Mouse (Mus musculus) left cerebral cortex, postnatal 4 days (tissue): ENCODE data around the gene Fam184a. TPM values are rescaled to one million over a fixed set of nuclear protein-coding genes. Genes with fewer than 3 reads are reported as not detected.
"Not testable (repeated sequence)": the region's sequence is repeated elsewhere in the genome, so short reads cannot be mapped to it uniquely, and the experiment has no call there.

Experiments used
- DNase-seq: peaks from one replicate; pipeline ENCODE4 v3.0.0-alpha.2; 2022
- intact Hi-C: fragments of 180-260 bp; cut with DNase I; formaldehyde crosslinking; loops from one replicate; pipeline ENCODE4 v1.15.1; 2025
- total RNA-seq, 2 experiments: library from RNA; stranded (reverse); gene quantifications; 2 replicates each; pipeline ENCODE4 v1.2.3; 2021

Gene Fam184a
- total RNA-seq, 2 experiments from 2014 or later = 28.8 to 29.6 TPM

DNA sequence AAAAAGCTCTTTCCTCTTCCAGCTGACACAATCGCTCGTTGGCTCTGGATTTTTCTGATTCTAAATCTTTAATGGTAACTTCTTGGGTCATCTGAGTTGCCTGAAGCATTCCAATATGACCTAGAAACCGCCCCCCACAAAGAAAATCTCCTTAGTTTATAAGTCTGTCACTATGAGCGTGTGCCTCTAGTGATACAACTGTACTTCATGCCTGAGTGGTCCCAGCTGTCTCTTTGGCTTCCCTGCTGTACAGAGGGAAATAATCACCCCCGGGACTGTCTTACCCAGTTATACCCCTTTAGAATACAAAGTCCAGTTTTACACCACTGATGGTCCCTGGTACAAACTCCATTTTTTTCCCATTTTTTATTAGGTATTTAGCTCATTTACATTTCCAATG lies 56.2 kb downstream of the Fam184a start:
- intact Hi-C loops = no loop called here

DNA sequence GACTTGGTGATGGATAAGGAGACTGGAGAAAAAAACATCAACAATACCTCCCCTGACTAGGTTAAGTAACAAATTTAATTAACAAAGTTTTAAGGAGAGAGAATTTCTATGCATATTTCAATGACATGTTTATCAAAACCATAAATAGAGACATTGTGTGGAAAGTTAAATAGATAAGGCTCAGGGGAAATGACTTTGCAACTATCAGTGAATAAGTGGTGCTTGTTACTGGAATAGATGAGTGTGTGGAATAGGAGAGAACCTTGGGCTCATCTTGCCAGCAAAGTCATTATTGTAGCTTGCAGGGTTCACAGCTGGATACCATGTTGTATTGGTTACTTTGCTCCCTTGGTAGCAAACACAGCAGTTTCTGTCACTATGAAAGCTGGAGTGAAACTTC lies 59.7 kb downstream of the Fam184a start:
- no peak for DNase-seq
- intact Hi-C loops = no loop called here

More for the DNA sequence above, 56.2 kb downstream of the Fam184a start:
- DNase-seq = no peak

DNA sequence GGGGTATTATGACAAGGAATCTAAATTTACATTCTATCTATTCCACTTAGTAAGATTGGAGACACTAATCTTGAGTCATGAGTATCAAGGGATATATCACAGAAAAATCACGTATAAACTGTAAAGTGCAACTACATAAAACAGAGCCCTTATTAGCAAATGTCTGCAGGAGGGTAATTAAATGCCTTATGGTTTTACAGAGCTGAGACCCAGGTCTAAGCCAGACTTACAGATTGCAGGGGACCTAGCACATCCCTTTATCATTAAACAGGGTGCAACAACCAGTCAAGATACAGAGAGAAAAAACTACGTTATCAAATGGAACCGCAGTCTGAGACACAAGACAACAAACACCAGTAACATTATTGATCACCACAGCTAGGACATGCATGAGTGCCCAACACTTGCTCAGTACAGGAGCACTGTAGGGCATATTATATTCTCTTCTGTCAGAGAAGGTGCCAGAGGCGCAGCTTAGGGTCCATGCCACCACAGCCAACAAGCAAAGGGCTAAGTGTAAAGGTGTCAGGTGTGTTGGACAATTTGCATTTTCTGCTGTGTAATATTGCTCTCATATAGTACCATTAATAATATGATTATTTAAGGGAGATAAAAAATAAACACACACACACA lies 61.9 kb downstream of the Fam184a start:
- intact Hi-C loops = no loop called here
- DNase-seq = no peak

DNA sequence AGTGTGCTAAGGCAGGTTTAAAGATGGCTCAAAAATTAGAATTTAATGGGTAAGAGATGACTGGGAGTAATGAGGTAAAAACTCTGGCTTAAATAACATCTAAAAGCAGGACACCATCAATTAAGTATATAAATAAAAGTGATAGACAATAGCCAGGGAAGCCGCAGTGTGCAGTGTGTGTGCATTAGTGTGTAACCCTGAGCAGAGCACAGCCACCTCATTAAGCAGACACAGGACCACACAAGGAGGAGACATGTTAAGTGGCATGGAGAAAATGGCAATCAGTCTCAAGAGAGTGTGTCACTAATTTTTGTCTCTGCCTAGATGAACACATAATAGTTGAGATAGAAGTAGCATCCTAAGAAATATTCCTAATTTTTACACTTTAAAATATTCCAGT lies 62.4 kb downstream of the Fam184a start:
- DNase-seq = no peak
- intact Hi-C loops = no loop called here

DNA sequence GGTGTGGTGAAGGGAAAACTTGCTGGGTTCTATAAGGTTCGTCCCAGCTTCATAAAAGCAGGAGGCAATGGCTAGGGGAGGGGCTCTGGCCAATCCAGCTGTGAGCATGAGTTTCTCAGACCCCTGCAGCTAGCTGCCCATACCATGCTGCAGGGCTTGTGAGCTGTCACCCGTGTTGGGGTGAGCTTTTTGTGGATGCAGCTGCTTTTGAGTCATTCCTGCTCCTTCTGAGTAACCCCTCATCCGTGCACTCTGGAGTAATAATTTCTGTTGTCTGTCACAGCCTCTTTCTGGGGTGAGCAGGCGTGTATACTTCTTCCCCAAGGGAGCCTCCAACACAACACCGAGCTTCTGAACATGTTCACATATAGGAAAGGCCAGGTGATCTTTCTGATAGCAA lies 63.0 kb downstream of the Fam184a start:
- intact Hi-C loops = no loop called here
- DNase-seq = no peak

DNA sequence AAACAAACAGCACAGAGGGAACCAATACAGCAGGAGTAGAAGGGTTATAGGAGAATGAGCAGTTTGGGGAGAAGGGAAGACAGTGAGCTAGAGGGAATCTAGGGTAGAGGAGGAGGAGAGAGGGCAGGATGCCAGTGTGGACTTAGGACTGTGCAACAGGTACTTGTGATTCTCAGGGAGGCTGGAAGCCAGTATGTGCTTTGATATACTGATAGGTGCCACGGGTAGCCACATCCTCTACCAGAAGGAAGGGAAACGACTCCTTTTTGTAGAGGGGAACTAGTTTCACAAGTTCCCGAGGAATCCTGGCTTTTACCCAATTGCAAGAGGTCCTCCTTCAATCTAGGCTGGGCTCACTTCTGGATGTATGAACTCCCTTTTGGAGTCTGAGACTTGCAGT lies 65.1 kb downstream of the Fam184a start:
- intact Hi-C loops = no loop called here
- no peak for DNase-seq

DNA sequence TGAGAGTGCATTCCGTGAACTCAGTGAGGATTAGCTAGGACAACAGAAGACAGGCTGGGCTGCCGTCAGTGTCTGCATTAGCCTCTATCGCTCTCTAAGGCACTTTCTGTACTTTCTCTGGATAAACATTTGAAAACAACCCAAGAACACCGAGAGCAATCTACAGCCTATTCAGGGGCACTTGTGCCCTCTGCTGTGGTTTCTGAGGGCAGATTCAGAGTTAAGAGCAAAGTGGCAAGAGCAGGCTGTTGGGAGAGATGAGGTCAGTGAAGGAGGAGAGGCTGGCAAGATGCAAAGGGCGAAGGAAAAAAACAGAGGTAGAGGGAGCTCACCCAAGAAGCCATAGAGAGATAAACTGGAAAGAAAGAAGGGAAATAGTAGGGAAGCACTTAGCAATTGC lies 67.7 kb downstream of the Fam184a start:
- intact Hi-C loops = no loop called here
- no peak for DNase-seq

DNA sequence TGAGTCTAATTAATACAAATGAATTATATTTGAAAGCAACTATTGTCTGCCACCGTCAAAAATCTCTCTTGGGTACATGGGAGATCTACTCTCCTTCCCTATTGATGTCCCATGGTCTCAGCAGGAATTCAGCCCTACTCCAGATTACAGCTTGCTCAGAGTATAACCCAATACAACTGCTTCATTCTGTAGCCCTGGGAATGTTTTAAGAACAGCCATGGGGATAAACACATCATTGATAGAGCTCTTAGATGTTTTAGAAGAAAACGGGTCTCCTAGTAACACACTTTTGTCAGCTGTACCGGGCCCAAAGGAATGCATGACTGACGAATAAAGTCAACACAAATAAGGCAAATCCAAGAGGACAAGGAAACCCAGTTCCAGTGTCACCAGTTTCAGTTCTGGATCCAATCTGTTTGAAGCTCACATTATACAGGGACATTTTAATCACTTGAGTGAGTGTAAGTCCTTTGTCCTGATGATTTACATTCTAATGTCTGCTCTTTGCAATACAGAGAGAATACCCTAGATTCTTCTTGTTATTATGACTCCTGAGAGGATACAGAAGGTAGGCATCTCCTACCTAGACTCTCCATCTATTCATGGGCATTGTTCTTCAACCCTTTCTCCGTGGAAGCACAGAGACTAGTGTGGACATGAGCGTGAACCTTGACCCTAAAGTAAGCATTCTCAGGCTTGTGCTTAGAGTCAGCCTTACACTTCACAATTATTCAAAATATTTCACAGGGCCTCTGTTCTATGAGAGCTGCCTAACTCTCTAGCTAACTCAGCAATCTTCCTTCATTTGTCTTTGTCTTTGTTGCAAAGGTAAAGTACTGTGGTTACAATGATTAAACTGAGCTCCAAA lies 71.0 kb downstream of the Fam184a start:
- intact Hi-C loops = no loop called here
- DNase-seq = no peak

DNA sequence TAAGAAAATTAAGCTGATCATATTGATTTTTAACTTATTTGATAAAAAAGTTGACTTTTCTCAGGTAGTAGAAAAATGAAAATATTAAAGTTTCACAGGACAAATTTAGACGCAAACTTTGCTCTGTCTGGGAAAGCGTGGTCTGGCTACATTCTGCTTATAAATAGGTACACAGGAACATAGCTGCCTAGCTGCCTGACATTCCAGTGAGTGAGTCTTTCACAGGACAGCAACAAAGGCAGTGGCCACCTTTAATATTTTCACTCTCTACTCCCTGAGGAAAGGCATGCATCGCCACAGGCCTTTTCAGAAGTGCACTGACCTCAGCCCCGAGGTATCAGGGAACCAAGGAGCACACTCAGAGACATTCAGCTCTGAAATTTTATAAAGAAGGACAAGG lies 89.1 kb downstream of the Fam184a start:
- no peak for DNase-seq
- intact Hi-C loops = no loop called here

DNA sequence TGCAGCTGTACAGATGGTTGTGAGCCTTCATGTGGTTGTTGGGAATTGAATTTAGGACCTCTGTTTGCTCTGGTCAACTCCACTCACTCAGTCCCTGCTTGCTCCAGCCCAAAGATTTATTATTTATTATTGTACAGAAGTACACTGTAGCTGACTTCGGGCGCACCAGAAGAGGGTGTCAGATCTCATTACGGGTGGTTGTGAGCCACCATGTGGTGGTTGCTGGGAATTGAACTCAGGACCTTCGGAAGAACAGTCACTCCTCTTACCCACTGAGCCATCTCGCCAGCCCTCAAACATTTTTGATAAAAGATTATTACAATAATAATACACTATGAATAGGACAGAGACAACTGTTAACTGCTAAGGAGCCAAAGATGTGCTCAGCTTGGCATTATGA lies 96.7 kb downstream of the Fam184a start:
- intact Hi-C loops, DNase-seq: not testable (repeated sequence)

DNA sequence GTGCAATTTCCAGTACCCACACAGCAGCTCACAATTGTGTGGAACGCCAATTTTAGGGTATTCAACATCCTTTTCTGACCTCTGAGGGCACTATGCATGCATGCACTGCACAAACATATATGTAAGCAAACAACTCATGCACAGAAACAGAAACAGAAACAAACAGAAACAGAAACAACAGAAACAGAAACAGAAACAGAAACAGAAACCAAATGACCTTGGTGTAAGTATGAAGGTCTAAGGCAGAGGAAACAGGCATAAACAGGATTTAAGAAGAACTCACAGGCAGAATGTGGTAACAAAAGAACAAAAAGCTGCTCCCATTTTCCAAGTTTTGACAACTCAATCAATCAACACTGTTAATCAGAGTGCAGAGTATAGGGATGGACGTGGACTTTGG lies 100.2 kb downstream of the Fam184a start:
- intact Hi-C loops = no loop called here
- no peak for DNase-seq

DNA sequence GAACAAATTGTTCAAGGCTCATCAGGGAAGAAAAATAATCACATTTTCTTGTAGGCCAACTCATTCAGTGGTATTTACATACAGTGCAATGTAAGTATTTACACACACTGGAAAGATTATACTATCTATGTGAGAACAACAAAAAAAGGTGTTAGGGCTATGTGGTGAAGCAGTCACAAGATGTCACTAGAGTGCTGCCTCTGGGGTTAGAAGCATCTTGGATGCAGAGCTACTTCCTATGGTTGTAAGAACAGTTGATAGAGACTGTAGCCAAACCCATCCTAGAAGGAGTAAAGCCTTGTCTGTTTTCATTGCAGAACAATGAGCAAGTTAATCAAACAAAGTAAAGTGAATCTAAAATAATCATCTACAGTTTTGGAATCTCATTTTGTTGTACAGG lies 109.4 kb downstream of the Fam184a start:
- peak; percentile 27 for DNase-seq
- intact Hi-C loops = no loop called here

DNA sequence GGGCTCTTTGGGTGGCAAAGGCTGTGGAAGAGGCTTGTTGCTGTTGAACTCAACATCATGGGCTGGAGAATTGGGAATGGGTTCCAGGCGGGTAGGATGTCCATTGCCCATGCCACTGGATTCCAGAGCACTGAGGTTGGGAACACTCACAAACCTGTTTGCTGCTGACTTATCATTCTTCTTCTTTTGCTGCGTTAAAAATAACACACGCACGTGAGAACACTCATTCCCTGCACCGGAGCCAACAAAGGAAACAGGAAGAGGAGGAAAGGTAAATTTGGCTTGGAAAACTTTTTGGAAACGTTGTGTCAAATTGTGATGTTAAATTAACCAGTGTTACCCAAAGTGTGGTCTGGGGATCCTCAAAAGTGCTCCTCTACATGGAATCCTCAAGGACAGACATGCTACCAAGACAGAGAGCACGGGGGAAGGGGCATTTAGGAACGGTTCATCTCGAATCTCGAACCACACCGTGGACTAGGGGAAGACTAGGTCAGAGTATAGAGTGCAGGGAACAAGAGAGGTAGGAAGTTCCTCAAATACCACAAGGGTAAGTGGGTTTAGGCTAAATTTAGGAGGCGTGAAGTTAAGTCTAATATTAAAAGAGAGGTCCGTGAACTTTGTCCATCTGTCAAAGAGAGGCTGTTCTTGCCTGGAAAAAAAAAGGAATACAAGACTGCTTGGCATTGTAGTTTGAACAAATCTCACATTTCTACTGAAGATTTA lies 115.5 kb downstream of the Fam184a start:
- intact Hi-C loops = no loop called here
- no peak for DNase-seq

DNA sequence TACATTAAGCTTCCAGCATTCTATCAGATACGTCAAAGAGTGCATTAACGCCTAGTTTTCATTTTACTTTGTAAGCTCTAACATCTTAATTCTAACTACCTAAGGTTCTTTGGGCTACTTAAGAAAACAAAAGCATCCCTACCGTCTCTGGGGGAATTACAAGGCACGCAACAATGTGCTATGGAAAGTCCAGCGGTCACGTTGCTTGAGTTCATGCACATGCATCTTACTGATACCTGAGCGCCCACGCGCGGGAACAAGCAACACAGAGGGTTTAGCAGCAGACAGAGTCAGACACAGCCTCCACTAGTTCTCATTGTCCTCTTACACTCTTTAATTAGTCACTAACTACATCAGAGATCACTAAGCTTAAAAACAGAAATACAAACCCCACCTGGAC lies 116.8 kb downstream of the Fam184a start:
- DNase-seq = no peak
- intact Hi-C loops = no loop called here

DNA sequence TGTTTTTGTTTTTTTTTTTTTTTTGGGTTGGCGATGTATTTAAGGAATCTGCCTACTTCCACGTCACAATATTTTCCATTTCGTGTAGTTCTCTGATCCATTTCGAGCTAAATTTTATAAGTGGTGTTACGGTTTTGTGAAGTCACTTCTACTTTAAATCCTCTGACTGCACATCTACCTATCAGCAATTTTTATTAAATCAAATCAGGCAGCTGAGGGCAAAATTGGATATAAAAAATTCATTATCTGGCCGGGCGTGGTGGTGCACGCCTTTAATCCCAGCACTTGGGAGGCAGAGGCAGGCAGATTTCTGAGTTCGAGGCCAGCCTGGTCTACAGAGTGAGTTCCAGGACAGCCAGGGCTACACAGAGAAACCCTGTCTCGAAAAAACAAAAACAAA lies 120.6 kb downstream of the Fam184a start, which contains the start of gene Mcm9:
Gene Mcm9 (minus strand): TSS at position 101 of the 400 bp plus-strand sequence.
- DNase-seq, intact Hi-C loops: not testable (repeated sequence)

DNA sequence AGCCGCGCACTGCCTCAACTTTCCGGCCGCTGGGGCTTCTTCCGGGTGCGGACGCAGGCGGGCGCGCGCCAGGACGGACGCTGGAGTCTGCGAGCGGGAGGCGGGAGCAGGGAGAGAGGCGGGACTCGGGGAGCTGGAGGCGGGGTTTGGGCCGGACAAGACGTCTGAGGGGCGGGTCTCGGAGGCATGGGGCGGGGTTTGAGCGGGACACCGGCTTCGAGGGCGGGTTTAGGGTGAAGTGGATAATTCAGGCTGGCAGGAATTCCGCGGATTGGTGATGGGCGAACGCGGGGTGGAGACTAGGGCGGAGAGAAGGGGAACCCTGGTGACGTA lies 121.0 kb downstream of the Fam184a start:
- intact Hi-C loops = no loop called here
- DNase-seq = peak; percentile 99

DNA sequence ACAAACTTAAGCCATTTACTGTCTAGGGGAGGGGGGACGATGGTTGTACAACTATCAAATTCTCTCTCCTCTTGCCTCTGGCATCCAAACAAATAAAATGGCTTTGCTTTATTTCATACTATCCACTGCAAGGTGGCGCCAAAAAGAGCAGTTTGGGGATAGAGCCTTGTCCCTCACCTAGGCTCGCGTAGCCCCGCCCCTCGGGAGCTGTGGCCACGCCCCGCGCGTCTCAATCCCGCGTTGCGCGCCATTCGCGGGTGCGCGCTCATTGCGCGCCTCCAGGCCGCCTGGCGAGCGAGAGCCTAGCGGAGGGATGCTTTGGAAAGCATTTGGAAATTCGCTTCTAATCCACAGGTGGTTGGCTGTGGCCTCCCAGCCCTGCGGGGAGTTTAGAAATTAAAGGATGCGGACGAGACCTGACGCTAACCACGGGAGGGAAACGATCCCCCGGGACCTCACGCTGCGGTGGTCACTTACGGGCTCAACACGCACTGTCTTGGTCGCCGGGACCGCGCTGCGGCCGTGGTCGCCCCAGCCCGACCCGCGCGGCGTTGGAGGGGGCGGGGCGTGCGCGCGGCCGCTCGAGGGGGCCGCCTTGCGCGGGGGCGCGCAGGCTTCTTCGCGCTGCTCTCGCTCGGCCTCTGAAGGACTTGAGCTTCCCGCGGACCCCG lies 121.5 kb downstream of the Fam184a start:
- DNase-seq = peak; percentile 95
- intact Hi-C loops = no loop called here

DNA sequence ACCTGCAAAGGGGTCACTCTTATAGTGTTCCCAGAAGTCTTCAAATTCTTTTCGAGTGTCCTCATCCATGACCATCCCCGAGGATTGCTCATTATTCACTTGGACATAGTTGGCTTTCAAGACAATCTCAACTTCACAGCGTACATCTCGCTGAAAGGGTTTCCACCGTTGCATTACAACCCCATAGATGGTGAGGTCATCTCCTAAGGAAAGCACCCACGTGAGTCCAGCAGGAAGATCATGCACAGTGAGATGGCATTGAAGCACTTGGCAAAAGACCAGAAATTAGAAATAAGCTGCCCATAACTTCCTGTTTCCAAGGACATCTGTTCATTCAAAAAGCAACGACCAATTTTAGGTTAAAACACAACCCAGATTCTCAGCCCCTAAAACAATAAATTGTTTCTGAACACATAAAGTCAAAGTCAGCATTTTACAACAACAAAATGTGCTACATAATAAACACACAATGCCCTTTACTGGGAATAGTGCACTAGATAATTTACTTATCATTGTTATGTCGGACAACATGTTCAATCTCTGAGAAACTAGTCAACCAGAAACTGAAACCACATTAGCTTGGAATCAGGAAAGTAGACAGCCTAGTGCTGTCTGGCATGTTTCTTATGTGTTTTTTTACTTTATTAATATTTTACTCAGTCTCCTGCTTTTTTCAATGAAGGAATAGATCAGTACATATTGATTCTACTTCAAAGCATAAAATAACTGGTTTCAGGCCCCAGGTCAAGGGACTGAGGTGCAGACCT lies 134.9 kb downstream of the Fam184a start:
- intact Hi-C loops = no loop called here
- no peak for DNase-seq

DNA sequence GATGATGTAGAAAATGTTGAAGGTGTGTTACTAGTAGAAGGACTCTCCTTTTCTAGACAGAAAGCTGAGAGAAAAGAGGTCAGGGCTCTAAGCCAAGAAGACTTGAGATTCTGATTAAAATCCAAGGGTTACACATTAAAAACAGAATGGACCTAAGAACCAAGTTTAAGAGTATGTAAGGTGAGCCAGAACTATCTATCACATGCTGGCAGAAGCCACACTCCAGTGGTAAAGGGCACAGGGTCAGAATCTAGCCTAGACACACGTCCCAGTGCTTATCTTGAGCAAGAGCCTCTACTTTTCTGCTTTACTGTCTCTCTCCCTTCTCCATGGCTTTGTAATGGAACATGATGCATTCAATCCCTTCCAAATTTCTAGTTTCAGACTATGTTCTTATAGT lies 137.0 kb downstream of the Fam184a start:
- DNase-seq = no peak
- intact Hi-C loops = no loop called here

DNA sequence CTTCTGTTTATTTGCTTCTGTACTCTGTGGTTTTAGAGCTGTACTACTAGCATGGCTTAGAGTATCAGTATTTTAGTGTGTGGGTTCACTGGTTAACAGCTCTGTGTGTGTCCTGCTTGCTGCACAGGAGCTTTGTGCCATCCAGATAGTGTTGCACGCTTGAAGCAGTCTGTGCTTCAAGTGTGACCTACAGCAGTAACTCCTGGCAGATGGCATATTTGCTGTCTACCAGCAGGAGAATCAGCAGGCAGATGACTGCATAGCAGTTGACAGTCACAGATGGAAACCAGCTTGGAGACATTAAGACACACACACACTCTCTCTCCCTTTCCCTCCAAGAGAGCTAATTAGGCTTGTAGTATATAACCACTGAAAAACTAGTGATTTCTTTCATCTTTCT lies 138.8 kb downstream of the Fam184a start:
- intact Hi-C loops = no loop called here

More for the DNA sequence above, 138.8 kb downstream of the Fam184a start:
- peak; percentile 57 for DNase-seq
